Mouse (Mus musculus): ENCODE results near the gene Cyp4f39.

- TF ChIP-seq CTCF (IDR thresholded peaks at IDR 0.05 in 2 of 3, conservative IDR thresholded peaks at IDR 0.05 in 1 of 3; ENCODE audit: control insufficient read depth in 1 of 3, insufficient read depth in 1 of 3, low read depth in 2 of 3, low read length in 3 of 3, poor library complexity in 1 of 3, severe bottlenecking in 1 of 3) (no peak), POLR2A (IDR thresholded peaks at IDR 0.05; ENCODE audit: control insufficient read depth in 1 of 2, insufficient read depth in 1 of 2, low read depth in 1 of 2, low read length in 2 of 2, poor library complexity in 1 of 2) (no peak)
Measured at GRCm38 (mm10) chr17:32402779-32403157, 49.8 kb upstream of the Cyp4f39 start.

Data from MEL (cell line).